In the genomic region with DNA sequence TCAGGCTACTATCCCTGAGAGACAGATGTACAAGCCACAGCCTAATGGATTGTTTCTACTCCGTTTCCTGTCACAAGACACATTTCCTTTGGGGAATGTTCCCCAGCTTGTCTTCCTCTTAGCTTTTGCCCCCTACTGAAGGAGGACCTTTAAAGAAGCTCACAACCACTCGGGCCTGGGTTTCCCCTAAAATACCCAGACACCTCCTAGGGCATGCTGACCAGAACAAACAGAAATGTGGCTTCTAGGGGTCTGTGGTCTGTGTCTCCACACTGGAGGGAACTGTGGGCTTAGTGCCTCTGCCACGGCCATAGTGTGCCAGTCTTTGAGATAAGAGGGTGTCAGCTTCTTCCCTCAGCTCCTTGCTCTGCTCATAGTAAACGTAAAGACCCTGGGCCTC, we compare ENCODE assay signal across 8 mouse cellular contexts. TPM values are rescaled to one million over a fixed set of nuclear protein-coding genes. Genes with fewer than 3 reads are reported as not detected.
DNase-seq lines count a peak whose midpoint lies in the region; ATAC-seq and TF ChIP-seq lines count a peak whose summit lies in the region.

No protein-coding gene starts in this region.

- peak overlapping the region; percentile 68 for H3K4me2 ChIP-seq in kidney, embryonic 14.5 days (replicated peaks; ENCODE audit: low read depth, low read length)
- peak overlapping the region; percentile 86 for H3K4me2 ChIP-seq in hindbrain, embryonic 12.5 days (replicated peaks)
- H3K4me2 ChIP-seq in midbrain, embryonic 12.5 days (replicated peaks), result peak overlapping the region; percentile 90

- H3K9me3 ChIP-seq in kidney, embryonic 14.5 days (ENCODE audit: control insufficient read depth, low read length), result no peaks in the 10 kb centered on the region
- H3K9me3 ChIP-seq in G1E (replicated peaks), result no peaks in the 10 kb centered on the region
- H3K9me3 ChIP-seq in hindbrain, embryonic 12.5 days (replicated peaks), result no peaks in the 10 kb centered on the region
- H3K9me3 ChIP-seq in midbrain, embryonic 12.5 days, result no peaks in the 10 kb centered on the region

- peak overlapping the region; percentile 69; the same call in 1 of the 2 replicates for H3K4me3 ChIP-seq in kidney, embryonic 14.5 days (ENCODE audit: low read length)
- H3K4me3 ChIP-seq in G1E (ENCODE audit: low read depth, low read length), result peak overlapping the region; percentile 88; the same call in 1 of the 2 replicates
- H3K4me3 ChIP-seq in hindbrain, embryonic 12.5 days, result no peak overlapping the region
- no peak overlapping the region for H3K4me3 ChIP-seq in midbrain, embryonic 12.5 days

- H3K4me1 ChIP-seq in kidney, embryonic 14.5 days (ENCODE audit: control insufficient read depth, insufficient read depth, low read length), result peaks cover 38% of the 10 kb centered on the region
- peaks cover 53% of the 10 kb centered on the region for H3K4me1 ChIP-seq in G1E (ENCODE audit: insufficient read depth, low read depth, low read length)
- peaks cover 43% of the 10 kb centered on the region for H3K4me1 ChIP-seq in hindbrain, embryonic 12.5 days
- H3K4me1 ChIP-seq in midbrain, embryonic 12.5 days, result peaks cover 38% of the 10 kb centered on the region

- peak overlapping the region; percentile 75; the same call in 1 of the 2 replicates for H3K9ac ChIP-seq in kidney, embryonic 14.5 days (ENCODE audit: low read depth, low read length)
- peak overlapping the region; percentile 75; the same call in 1 of the 2 replicates for H3K9ac ChIP-seq in hindbrain, embryonic 12.5 days
- H3K9ac ChIP-seq in midbrain, embryonic 12.5 days (replicated peaks), result no peak overlapping the region

- 51% methylated on average over 4 of the region's 4 CpGs for WGBS in kidney, embryonic 14.5 days
- 76% methylated on average over 4 of the region's 4 CpGs for WGBS in hindbrain, embryonic 12.5 days
- WGBS in midbrain, embryonic 12.5 days, result 79% methylated on average over 4 of the region's 4 CpGs

- TF ChIP-seq CTCF in G1E (IDR thresholded peaks at IDR 0.05; ENCODE audit: low read depth, low read length), result no peak

- intact Hi-C loops in gastrocnemius, postnatal 36 days (cut with DNase I), result no loop called here

- H3K27ac ChIP-seq in kidney, embryonic 14.5 days (ENCODE audit: low read depth, low read length), result peak overlapping the region; percentile 93
- peak overlapping the region; percentile 46 for H3K27ac ChIP-seq in hindbrain, embryonic 12.5 days
- H3K27ac ChIP-seq in midbrain, embryonic 12.5 days (replicated peaks), result peak overlapping the region; percentile 39; the same call in 1 of the 2 replicates

- H3K36me3 ChIP-seq in kidney, embryonic 14.5 days (ENCODE audit: control insufficient read depth, insufficient read depth, low read length), result peaks cover 31% of the 10 kb centered on the region
- H3K36me3 ChIP-seq in G1E (replicated peaks), result peaks cover 62% of the 10 kb centered on the region
- H3K36me3 ChIP-seq in hindbrain, embryonic 12.5 days, result peaks cover 26% of the 10 kb centered on the region
- H3K36me3 ChIP-seq in midbrain, embryonic 12.5 days, result peaks cover 34% of the 10 kb centered on the region

- ATAC-seq in kidney, embryonic 14.5 days (ENCODE audit: low FRiP score, low TSS enrichment), result no peak
- no peak for ATAC-seq in G1E (ENCODE audit: extremely low read depth, insufficient number of reproducible peaks, low FRiP score, poor library complexity, severe bottlenecking)
- ATAC-seq in hindbrain, embryonic 12.5 days (ENCODE audit: low FRiP score), result no peak
- ATAC-seq in midbrain, embryonic 12.5 days (ENCODE audit: low FRiP score, low read depth), result no peak

- no peaks in the 10 kb centered on the region for H3K27me3 ChIP-seq in kidney, embryonic 14.5 days (ENCODE audit: control insufficient read depth, insufficient read depth, low read length)
- H3K27me3 ChIP-seq in G1E (ENCODE audit: insufficient read depth, low read length), result no peaks in the 10 kb centered on the region
- no peaks in the 10 kb centered on the region for H3K27me3 ChIP-seq in hindbrain, embryonic 12.5 days
- no peaks in the 10 kb centered on the region for H3K27me3 ChIP-seq in midbrain, embryonic 12.5 days

- DNase-seq in kidney, postnatal 4 days, result no peak
- no peak for DNase-seq in G1E (ENCODE audit: low spot score)
- DNase-seq in gastrocnemius, postnatal 36 days, result no peak
- no peak for DNase-seq in right cerebral cortex, adult 18-20 months
- DNase-seq in left cerebral cortex, adult 18-20 months (ENCODE audit: low spot score in 2 of 2), result no peak

RNA-seq across cellular contexts. Expression of a gene that starts 2.6 kb away (rescaled TPM):
- polyA plus RNA-seq in kidney, embryonic 14.5 days (2014; fragmentation: Nextera tagmentation; extraction: Ambion mirVana), result 5.7 and 12.5 TPM in 2 replicates
- 27.2 and 44.5 TPM in 2 replicates for total RNA-seq in G1E (2014; fragmentation: Nextera tagmentation)
- 9.5 and 11.4 TPM in 2 replicates for total RNA-seq in G1E (2017)
- polyA plus RNA-seq in G1E (2012), result 11.0 and 14.5 TPM in 2 replicates
- 8.3 and 10.8 TPM in 2 replicates for polyA plus RNA-seq in hindbrain, embryonic 12.5 days (2016; fragmentation: Nextera tagmentation; extraction: Ambion mirVana)
- polyA plus RNA-seq in midbrain, embryonic 12.5 days (2016; fragmentation: Nextera tagmentation; extraction: Ambion mirVana), result 10.7 and 12.9 TPM in 2 replicates
- 1 to 10 TPM; 2.0 to 2.9 TPM for total RNA-seq in gastrocnemius, postnatal 36 days (2021)
- 10 to 100 TPM in 1 of 2 experiments, 1 to 10 TPM in 1; 9.7 to 10.1 TPM for total RNA-seq in left cerebral cortex, adult 18-20 months (2021)

RNA-seq across cellular contexts. Expression of a gene that starts 2.7 kb away (rescaled TPM):
- 37.6 and 43.2 TPM in 2 replicates for polyA plus RNA-seq in kidney, embryonic 14.5 days (2014; fragmentation: Nextera tagmentation; extraction: Ambion mirVana)
- 92.8 and 98.9 TPM in 2 replicates for total RNA-seq in G1E (2014; fragmentation: Nextera tagmentation)
- 20.6 and 23.3 TPM in 2 replicates for total RNA-seq in G1E (2017)
- 192 and 269 TPM in 2 replicates for polyA plus RNA-seq in G1E (2012)
- polyA plus RNA-seq in hindbrain, embryonic 12.5 days (2016; fragmentation: Nextera tagmentation; extraction: Ambion mirVana), result 32.4 and 34.3 TPM in 2 replicates
- polyA plus RNA-seq in midbrain, embryonic 12.5 days (2016; fragmentation: Nextera tagmentation; extraction: Ambion mirVana), result 31.3 and 33.5 TPM in 2 replicates
- total RNA-seq in gastrocnemius, postnatal 36 days (2021), result 10 to 100 TPM; 13.6 to 13.8 TPM
- 10 to 100 TPM; 13.8 to 14.3 TPM for total RNA-seq in left cerebral cortex, adult 18-20 months (2021)

RNA-seq across cellular contexts. Expression of a gene that starts 2.8 kb away (rescaled TPM):
- polyA plus RNA-seq in kidney, embryonic 14.5 days (2014; fragmentation: Nextera tagmentation; extraction: Ambion mirVana), result not detected in 2 replicates
- total RNA-seq in G1E (2014; fragmentation: Nextera tagmentation), result not detected in 2 replicates
- 0.06 and 0.11 TPM in 2 replicates for total RNA-seq in G1E (2017)
- polyA plus RNA-seq in G1E (2012), result 0.05 and 0.06 TPM in 2 replicates
- polyA plus RNA-seq in hindbrain, embryonic 12.5 days (2016; fragmentation: Nextera tagmentation; extraction: Ambion mirVana), result 0.23 and 0.25 TPM in 2 replicates
- 0.23 and 0.24 TPM in 2 replicates for polyA plus RNA-seq in midbrain, embryonic 12.5 days (2016; fragmentation: Nextera tagmentation; extraction: Ambion mirVana)
- not detected for total RNA-seq in gastrocnemius, postnatal 36 days (2021)
- under 1 TPM; 0.21 to 0.45 TPM for total RNA-seq in left cerebral cortex, adult 18-20 months (2021)

RNA-seq across cellular contexts. Expression of a gene that starts 9.5 kb away (rescaled TPM):
- polyA plus RNA-seq in kidney, embryonic 14.5 days (2014; fragmentation: Nextera tagmentation; extraction: Ambion mirVana), result 9.3 and 10.1 TPM in 2 replicates
- total RNA-seq in G1E (2014; fragmentation: Nextera tagmentation), result 39.2 and 56.5 TPM in 2 replicates
- total RNA-seq in G1E (2017), result 7.9 and 10.5 TPM in 2 replicates
- 41.8 and 58.3 TPM in 2 replicates for polyA plus RNA-seq in G1E (2012)
- polyA plus RNA-seq in hindbrain, embryonic 12.5 days (2016; fragmentation: Nextera tagmentation; extraction: Ambion mirVana), result 7.6 and 8.0 TPM in 2 replicates
- polyA plus RNA-seq in midbrain, embryonic 12.5 days (2016; fragmentation: Nextera tagmentation; extraction: Ambion mirVana), result 8.1 and 10.7 TPM in 2 replicates
- total RNA-seq in gastrocnemius, postnatal 36 days (2021), result 1 to 10 TPM; 2.3 to 2.7 TPM
- total RNA-seq in left cerebral cortex, adult 18-20 months (2021), result 10 to 100 TPM in 1 of 2 experiments, 1 to 10 TPM in 1; 6.9 to 10.6 TPM

RNA-seq across cellular contexts. Expression of a gene that starts 13.9 kb away (rescaled TPM):
- polyA plus RNA-seq in kidney, embryonic 14.5 days (2014; fragmentation: Nextera tagmentation; extraction: Ambion mirVana), result 0.43 and 0.84 TPM in 2 replicates
- total RNA-seq in G1E (2014; fragmentation: Nextera tagmentation), result not detected in 2 replicates
- 0.11 and 0.12 TPM in 2 replicates for total RNA-seq in G1E (2017)
- not detected in 2 replicates for polyA plus RNA-seq in G1E (2012)
- polyA plus RNA-seq in hindbrain, embryonic 12.5 days (2016; fragmentation: Nextera tagmentation; extraction: Ambion mirVana), result 0.10 and 0.22 TPM in 2 replicates
- 0.14 and 0.29 TPM in 2 replicates for polyA plus RNA-seq in midbrain, embryonic 12.5 days (2016; fragmentation: Nextera tagmentation; extraction: Ambion mirVana)
- total RNA-seq in gastrocnemius, postnatal 36 days (2021), result under 1 TPM; 0.47 to 0.48 TPM
- under 1 TPM; 0.44 to 0.87 TPM for total RNA-seq in left cerebral cortex, adult 18-20 months (2021)

Comparison
In these comparisons a context has a peak if more than half of its experiments do, and no peak if none do; other contexts are left out.
1. H3K27ac ChIP-seq: peak in every context shown above with its lines; median percentile 93 in kidney, embryonic 14.5 days; 46 in hindbrain, embryonic 12.5 days; 39 in midbrain, embryonic 12.5 days.
2. H3K4me3 ChIP-seq: peak in kidney, embryonic 14.5 days (single experiment) and G1E (single experiment); none in hindbrain, embryonic 12.5 days (single experiment) and midbrain, embryonic 12.5 days (single experiment).
3. Peak in every context shown above with its lines, with median percentiles within 50 percentile points of each other: H3K4me2 ChIP-seq.